Mouse (Mus musculus) midbrain, embryonic 11.5 days (tissue): Measurements from ENCODE around the gene Krt33a. TPM values are rescaled to one million over a fixed set of nuclear protein-coding genes. Genes with fewer than 3 reads are reported as not detected.

Source experiments
- ATAC-seq: fragments of 200-750 bp; cut with Nextera tagmentation; 2 replicates; pipeline ENCODE4 v1.8.0; 2017; ENCODE audit warnings: moderate TSS enrichment, moderate library complexity; ENCODE audit not compliant: low FRiP score
- DNase-seq: peaks from one replicate; pipeline ENCODE4 v3.0.0; 2015; ENCODE audit warnings: low spot score; ENCODE audit errors: missing footprints
- H3K27ac ChIP-seq: fragments of 300-500 bp; sonication (generic); 2 replicates; pipeline ENCODE4 v1.5.1; 2014; ENCODE audit warnings: low read depth, low read length
- H3K27me3 ChIP-seq: fragments of 300-500 bp; sonication (generic); 2 replicates; pipeline ENCODE4 v1.6.1; 2014; ENCODE audit warnings: mild to moderate bottlenecking, low read length, moderate library complexity, mixed read lengths; ENCODE audit not compliant: control insufficient read depth, insufficient read depth
- H3K36me3 ChIP-seq: fragments of 300-500 bp; sonication (generic); 2 replicates; pipeline ENCODE4 v1.6.1; 2014; ENCODE audit warnings: mild to moderate bottlenecking, low read length, moderate library complexity, mixed read lengths; ENCODE audit not compliant: control insufficient read depth, insufficient read depth
- H3K4me1 ChIP-seq: fragments of 300-500 bp; sonication (generic); 2 replicates; pipeline ENCODE4 v1.6.1; 2014; ENCODE audit warnings: low read length; ENCODE audit not compliant: control insufficient read depth, insufficient read depth
- H3K4me2 ChIP-seq: fragments of 300-500 bp; sonication (generic); 2 replicates; pipeline ENCODE4 v1.6.1; 2014; ENCODE audit warnings: mild to moderate bottlenecking, moderate library complexity
- H3K4me3 ChIP-seq: fragments of 300-500 bp; sonication (generic); 2 replicates; pipeline ENCODE4 v1.5.1; 2014; ENCODE audit warnings: low read depth, low read length
- H3K9ac ChIP-seq: fragments of 300-500 bp; sonication (generic); 2 replicates; pipeline ENCODE4 v1.6.1; 2014; ENCODE audit warnings: low read length
- H3K9me3 ChIP-seq: fragments of 300-500 bp; sonication (generic); 2 replicates; pipeline ENCODE4 v1.6.1; 2016; ENCODE audit warnings: low read length; ENCODE audit not compliant: control insufficient read depth
- WGBS: fragments of 180-500 bp; shearing (Covaris S2); extraction: QIAGEN DNeasy Blood & Tissue Kit; methylation state at CpG from one replicate; pipeline ENCODE4 v1.1.7; 2014; 5-methylcytosine and 5-hydroxymethylcytosine counted together
- polyA plus RNA-seq: library from polyadenylated mRNA; unstranded; fragments of >200 nt; fragmentation: Nextera tagmentation; extraction: Ambion mirVana; gene quantifications from 2 replicates; pipeline ENCODE4 v1.2.1, GENCODE M21; 2014

Gene Krt33a
- polyA plus RNA-seq, 1 experiment from 2014 or later: not detected

DNA sequence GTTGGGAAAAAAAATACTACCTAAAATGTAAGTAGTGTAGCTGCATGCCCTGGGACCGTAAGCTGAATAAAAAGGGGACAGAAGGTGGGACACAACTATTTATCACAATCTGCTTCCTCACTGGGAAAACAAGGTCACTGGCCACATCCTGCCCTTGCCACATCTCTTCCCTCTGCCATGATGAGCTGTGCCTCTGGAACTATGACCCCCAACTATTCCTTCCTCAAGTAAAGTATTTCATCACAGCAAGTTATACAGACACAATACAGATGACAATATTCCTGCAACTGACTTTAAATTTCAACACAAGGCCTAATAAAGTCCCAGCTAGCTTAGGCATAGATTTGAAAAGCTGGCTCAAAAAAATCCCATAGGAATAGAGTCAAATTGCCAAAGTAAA is 3.5 kb upstream of the Krt33a start:
- WGBS: 90% methylated on average over 1 of the region's 1 CpGs
- Histone ChIP-seq H3K9ac (no peak overlapping the region), H3K4me2 (no peak overlapping the region), H3K36me3 (no peaks in the 10 kb centered on the region), H3K27ac (no peak overlapping the region), H3K27me3 (no peaks in the 10 kb centered on the region), H3K9me3 (no peaks in the 10 kb centered on the region), H3K4me1 (no peaks in the 10 kb centered on the region), H3K4me3 (no peak overlapping the region)
- DNase-seq (no peak), ATAC-seq (no peak)

DNA sequence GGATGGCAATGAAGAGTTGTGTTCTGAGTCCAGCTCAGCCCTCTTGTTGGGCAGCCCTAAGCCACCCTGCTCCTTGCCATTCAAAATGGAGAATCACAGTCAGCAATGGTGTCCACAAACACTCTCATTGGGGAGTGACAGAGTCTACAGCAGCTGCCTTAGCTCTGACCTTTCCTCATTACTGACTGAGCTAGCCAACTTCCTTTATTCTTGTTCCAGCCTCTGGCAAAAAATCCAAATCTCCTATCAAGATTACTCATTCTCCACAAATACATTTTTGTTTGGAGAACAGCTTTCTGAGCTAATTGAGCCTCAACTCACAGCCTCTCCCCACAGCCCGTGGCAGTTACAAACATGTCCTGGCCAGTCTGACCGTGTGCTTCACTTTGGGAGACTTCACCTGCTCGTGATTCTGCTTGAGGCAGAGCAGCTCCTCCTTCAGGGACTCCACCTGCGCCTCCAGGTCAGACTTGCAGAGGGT is 2.3 kb downstream of the Krt33a start:
- Histone ChIP-seq H3K4me2 (no peak overlapping the region), H3K27ac (no peak overlapping the region), H3K9ac (no peak overlapping the region), H3K4me1 (no peaks in the 10 kb centered on the region), H3K27me3 (no peaks in the 10 kb centered on the region), H3K36me3 (no peaks in the 10 kb centered on the region), H3K9me3 (no peaks in the 10 kb centered on the region), H3K4me3 (no peak overlapping the region)
- no peak for ATAC-seq
- DNase-seq: peak; percentile 69
- 77% methylated on average over 4 of the region's 4 CpGs for WGBS

DNA sequence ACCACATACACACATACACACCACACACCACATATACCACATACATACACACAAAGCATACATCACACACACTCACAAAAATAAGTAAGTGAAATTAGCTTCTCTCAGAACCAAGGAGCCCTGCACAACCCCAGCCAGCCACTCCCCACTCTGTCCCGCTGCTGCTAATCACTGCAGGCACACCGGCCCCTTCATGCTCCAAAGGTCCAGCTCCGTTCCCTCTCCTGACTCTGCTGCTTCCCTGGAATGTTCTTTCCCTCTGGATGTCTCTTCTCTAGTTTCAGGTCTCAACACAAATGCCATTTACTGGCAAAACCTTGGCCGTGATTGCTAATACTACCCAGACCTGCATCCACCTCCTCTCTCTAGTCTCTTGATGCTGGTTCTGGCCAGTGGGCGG is 5.3 kb downstream of the Krt33a start:
- H3K27me3 ChIP-seq: no peaks in the 10 kb centered on the region
- H3K27ac ChIP-seq: no peak overlapping the region
- no peak overlapping the region for H3K9ac ChIP-seq
- no peak overlapping the region for H3K4me2 ChIP-seq
- H3K9me3 ChIP-seq: no peaks in the 10 kb centered on the region
- DNase-seq (no peak), ATAC-seq (no peak)
- H3K4me1 ChIP-seq: no peaks in the 10 kb centered on the region
- no peak overlapping the region for H3K4me3 ChIP-seq
- WGBS: 89% methylated on average over 5 of the region's 5 CpGs
- H3K36me3 ChIP-seq: no peaks in the 10 kb centered on the region

DNA sequence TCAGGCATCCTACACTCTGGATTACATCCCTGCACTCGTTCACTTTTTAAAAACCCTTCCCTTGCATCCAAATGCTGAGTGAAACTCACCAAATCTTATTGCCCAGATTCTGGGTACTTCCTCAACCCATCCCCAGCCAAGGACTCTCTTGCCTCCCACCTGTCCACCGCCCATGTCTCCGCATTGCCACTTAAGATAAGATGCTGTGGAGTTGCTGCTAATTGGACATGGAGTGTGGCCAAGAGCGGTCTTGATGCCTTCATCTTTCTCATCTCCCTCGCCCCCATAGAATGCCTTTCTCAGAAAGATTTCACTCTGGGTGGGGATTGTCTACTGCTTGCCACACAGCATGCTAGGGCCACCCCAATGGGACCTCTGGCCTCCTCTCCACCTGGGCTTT is 7.7 kb downstream of the Krt33a start:
- H3K4me1 ChIP-seq: no peaks in the 10 kb centered on the region
- ATAC-seq (no peak), DNase-seq (no peak)
- H3K9me3 ChIP-seq: no peaks in the 10 kb centered on the region
- H3K27ac ChIP-seq: no peak overlapping the region
- WGBS: 86% methylated on average over 5 of the region's 5 CpGs
- H3K4me2 ChIP-seq: no peak overlapping the region
- H3K27me3 ChIP-seq: no peaks in the 10 kb centered on the region
- no peak overlapping the region for H3K4me3 ChIP-seq
- no peak overlapping the region for H3K9ac ChIP-seq
- H3K36me3 ChIP-seq: no peaks in the 10 kb centered on the region

DNA sequence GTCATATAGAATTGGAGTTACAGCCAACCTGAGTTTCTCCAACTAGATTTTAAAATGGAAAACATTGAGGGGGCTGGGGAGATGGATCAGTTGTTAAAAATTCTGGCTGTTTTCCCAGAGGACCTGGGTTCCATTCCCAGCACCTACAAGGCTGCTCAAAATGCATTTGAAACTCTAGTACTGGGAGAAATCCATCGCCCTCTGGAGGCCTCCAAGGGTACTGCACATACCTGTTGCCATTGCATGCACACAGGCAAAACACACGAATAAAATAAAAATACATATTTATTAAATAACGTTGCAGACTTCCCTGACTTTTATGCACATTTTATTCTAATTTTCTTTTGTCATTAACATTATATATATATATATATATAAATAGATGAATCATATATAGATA is 9.4 kb downstream of the Krt33a start:
- WGBS: 52% methylated on average over 3 of the region's 3 CpGs

DNA sequence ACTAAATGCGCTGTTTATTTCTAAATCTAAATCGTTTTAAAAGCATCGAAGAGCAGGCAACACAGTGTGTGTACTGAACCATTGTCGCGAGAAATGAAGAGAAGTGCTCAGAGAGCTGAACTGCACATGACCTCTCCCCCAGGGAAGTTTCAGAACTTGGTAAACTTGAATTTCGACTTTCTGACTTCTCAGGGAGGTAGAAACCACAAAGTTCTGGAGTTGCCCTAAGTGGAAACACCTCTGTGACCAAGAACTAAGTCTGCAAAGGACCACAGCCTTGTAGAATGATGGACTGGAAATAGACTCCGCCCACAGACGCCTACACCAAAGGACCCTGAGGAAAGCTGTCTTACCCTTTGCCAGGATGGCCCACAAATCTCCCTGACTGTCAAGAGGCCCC is 10.1 kb downstream of the Krt33a start:
- no peaks in the 10 kb centered on the region for H3K9me3 ChIP-seq
- no peak overlapping the region for H3K9ac ChIP-seq
- DNase-seq (no peak), ATAC-seq (no peak)
- H3K4me2 ChIP-seq: no peak overlapping the region
- H3K36me3 ChIP-seq: no peaks in the 10 kb centered on the region
- H3K27ac ChIP-seq: no peak overlapping the region
- H3K4me1 ChIP-seq: no peaks in the 10 kb centered on the region
- 89% methylated on average over 8 of the region's 8 CpGs for WGBS
- H3K27me3 ChIP-seq: no peaks in the 10 kb centered on the region
- no peak overlapping the region for H3K4me3 ChIP-seq

More for the DNA sequence above, 9.4 kb downstream of the Krt33a start:
- H3K36me3 ChIP-seq: no peaks in the 10 kb centered on the region
- no peak overlapping the region for H3K27ac ChIP-seq
- ATAC-seq (no peak), DNase-seq (no peak)
- H3K9ac ChIP-seq: no peak overlapping the region
- no peak overlapping the region for H3K4me3 ChIP-seq
- no peak overlapping the region for H3K4me2 ChIP-seq
- no peaks in the 10 kb centered on the region for H3K9me3 ChIP-seq
- H3K4me1 ChIP-seq: no peaks in the 10 kb centered on the region
- H3K27me3 ChIP-seq: no peaks in the 10 kb centered on the region

DNA sequence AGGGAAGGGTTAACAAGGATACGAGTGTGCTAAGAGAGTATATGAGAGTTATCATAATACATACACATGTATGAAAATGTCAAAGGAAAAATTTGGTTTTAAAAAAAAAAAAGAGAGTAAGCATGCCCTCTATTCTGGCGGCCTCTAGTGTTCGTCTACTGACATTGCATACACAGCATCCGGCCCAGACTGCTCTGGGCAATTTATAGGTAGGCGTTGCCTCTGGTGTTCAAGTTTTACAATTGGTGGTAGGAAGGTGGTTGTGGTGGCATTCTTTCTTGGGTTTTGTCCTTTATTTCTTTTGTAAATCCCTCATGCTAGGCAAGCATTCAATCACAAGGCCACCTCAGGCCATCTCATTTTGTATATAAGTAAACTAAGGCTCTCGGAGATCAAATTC is 11.2 kb downstream of the Krt33a start:
- Histone ChIP-seq H3K4me2 (no peak overlapping the region), H3K27me3 (no peaks in the 10 kb centered on the region), H3K27ac (no peak overlapping the region), H3K4me3 (no peak overlapping the region), H3K36me3 (no peaks in the 10 kb centered on the region), H3K9ac (no peak overlapping the region), H3K4me1 (no peaks in the 10 kb centered on the region), H3K9me3 (no peaks in the 10 kb centered on the region)
- no peak for ATAC-seq
- WGBS: 27% methylated on average over 6 of the region's 6 CpGs
- peak; percentile 84 for DNase-seq

DNA sequence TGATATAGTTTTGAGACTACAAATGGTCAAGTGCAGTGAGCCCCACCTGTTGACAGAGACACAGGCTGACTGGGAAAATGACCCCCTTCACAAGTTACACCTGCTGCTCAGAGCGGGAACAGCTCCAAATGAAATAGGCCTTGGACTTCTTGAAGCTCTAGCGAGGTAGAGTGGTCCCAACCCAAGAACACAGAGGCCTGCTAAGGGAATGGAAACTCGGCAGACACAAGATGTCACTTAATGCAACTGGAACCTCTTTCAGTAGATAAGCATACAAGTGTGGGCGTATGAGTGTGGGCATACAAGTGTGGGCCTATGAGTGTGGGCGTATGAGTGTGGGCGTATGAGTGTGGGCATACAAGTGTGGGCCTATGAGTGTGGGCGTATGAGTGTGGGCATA is 16.9 kb downstream of the Krt33a start:
- Histone ChIP-seq H3K27ac (no peak overlapping the region), H3K27me3 (no peaks in the 10 kb centered on the region), H3K4me3 (no peak overlapping the region), H3K4me2 (no peak overlapping the region), H3K9ac (no peak overlapping the region), H3K4me1 (no peaks in the 10 kb centered on the region), H3K9me3 (no peaks in the 10 kb centered on the region), H3K36me3 (no peaks in the 10 kb centered on the region)
- no peak for ATAC-seq
- DNase-seq: no peak
- WGBS: 94% methylated on average over 7 of the region's 7 CpGs

DNA sequence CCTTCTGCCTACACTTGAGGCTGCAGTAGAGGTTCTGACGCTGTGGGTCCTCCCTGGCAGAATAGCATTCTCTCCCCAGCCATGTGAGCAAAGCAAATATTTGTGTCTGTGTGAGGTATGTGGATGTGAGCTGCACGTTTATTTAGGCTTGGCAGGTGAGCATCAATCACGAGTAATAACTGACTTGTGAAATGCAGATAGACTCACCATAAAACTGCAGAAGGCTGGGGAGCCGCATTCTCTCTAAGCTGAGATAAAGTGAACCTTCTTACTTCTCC is 21.7 kb downstream of the Krt33a start:
- H3K36me3 ChIP-seq: no peaks in the 10 kb centered on the region
- H3K4me3 ChIP-seq: no peak overlapping the region
- no peak overlapping the region for H3K9ac ChIP-seq
- H3K4me1 ChIP-seq: no peaks in the 10 kb centered on the region
- ATAC-seq (no peak), DNase-seq (no peak)
- H3K27ac ChIP-seq: no peak overlapping the region
- H3K9me3 ChIP-seq: no peaks in the 10 kb centered on the region
- WGBS: 74% methylated on average over 4 of the region's 4 CpGs
- H3K4me2 ChIP-seq: no peak overlapping the region
- no peaks in the 10 kb centered on the region for H3K27me3 ChIP-seq
